Mouse (Mus musculus) gonadal fat pad, adult 2 months (tissue): ENCODE results near the gene Larp1b. TPM values are rescaled to one million over a fixed set of nuclear protein-coding genes. Genes with fewer than 3 reads are reported as not detected.
"Not testable (repeated sequence)": the region's sequence is repeated elsewhere in the genome, so short reads cannot be mapped to it uniquely, and the experiment has no call there.

Source experiments
- DNase-seq: peaks from one replicate; pipeline ENCODE4 v3.0.0-alpha.2; 2012; ENCODE audit warnings: low read depth
- polyA plus RNA-seq: library from polyadenylated mRNA; depleted of rRNA; stranded (reverse); fragments of >200 nt; gene quantifications from 2 replicates; pipeline ENCODE4 v1.2.3, GENCODE M21; 2012; rRNA removed

The Larp1b gene
- 11.7 and 12.3 TPM in 2 replicates for polyA plus RNA-seq

GRCm38 (mm10) chr3:40949170-40949902 is at the start of gene Larp1b:
Larp1b (plus strand) TSS chr3:40949828.
- DNase-seq: no peak

GRCm38 (mm10) chr3:40902443-40902842 is 47.2 kb upstream of the Larp1b start, which contains the start of gene 1700034I23Rik:
1700034I23Rik (minus strand) TSS chr3:40902543.
- DNase-seq: not testable (repeated sequence)

GRCm38 (mm10) chr3:40938189-40938588 is 11.4 kb upstream of the Larp1b start:
- no peak for DNase-seq

- DNase-seq: no peak
Measured at GRCm38 (mm10) chr3:40938592-40938991, 11.0 kb upstream of the Larp1b start.

GRCm38 (mm10) chr3:40939019-40939418 is 10.6 kb upstream of the Larp1b start:
- no peak for DNase-seq

- DNase-seq: no peak
Measured at GRCm38 (mm10) chr3:40949903-40950600, 424 bp downstream of the Larp1b start.

GRCm38 (mm10) chr3:40950601-40951201 is 1.1 kb downstream of the Larp1b start:
- no peak for DNase-seq

- no peak for DNase-seq
Measured at GRCm38 (mm10) chr3:40951365-40951764, 1.7 kb downstream of the Larp1b start.

- DNase-seq: no peak
Measured at GRCm38 (mm10) chr3:40952606-40953005, 3.0 kb downstream of the Larp1b start.

GRCm38 (mm10) chr3:40954792-40955191 is 5.2 kb downstream of the Larp1b start:
- no peak for DNase-seq

- no peak for DNase-seq
Measured at GRCm38 (mm10) chr3:40958831-40959230, 9.2 kb downstream of the Larp1b start.

- no peak for DNase-seq
Measured at GRCm38 (mm10) chr3:40980758-40981157, 31.1 kb downstream of the Larp1b start.

GRCm38 (mm10) chr3:40987539-40987938 is 37.9 kb downstream of the Larp1b start:
- DNase-seq: no peak

- no peak for DNase-seq
Measured at GRCm38 (mm10) chr3:40988722-40989121, 39.1 kb downstream of the Larp1b start.

GRCm38 (mm10) chr3:40991541-40991940 is 41.9 kb downstream of the Larp1b start:
- no peak for DNase-seq

- peak; percentile 20 for DNase-seq
Measured at GRCm38 (mm10) chr3:40995161-40995560, 45.5 kb downstream of the Larp1b start.

- DNase-seq: no peak
Measured at GRCm38 (mm10) chr3:41009315-41009714, 59.7 kb downstream of the Larp1b start.

- no peak for DNase-seq
Measured at GRCm38 (mm10) chr3:41009990-41010389, 60.4 kb downstream of the Larp1b start.

GRCm38 (mm10) chr3:41010701-41011100 is 61.1 kb downstream of the Larp1b start:
- DNase-seq: no peak

- no peak for DNase-seq
Measured at GRCm38 (mm10) chr3:41012451-41012850, 62.8 kb downstream of the Larp1b start.

GRCm38 (mm10) chr3:41014946-41015345 is 65.3 kb downstream of the Larp1b start:
- no peak for DNase-seq

- no peak for DNase-seq
Measured at GRCm38 (mm10) chr3:41018022-41018608, 68.5 kb downstream of the Larp1b start.
